Mouse (Mus musculus): ENCODE measurements at regions not wholly inside any gene's neighbourhood (a gene's known extent, or its start where the extent isn't known, plus 50 kb on each side); places are given as distances from the start of the nearest gene placed in this dataset.

- no peaks in the 10 kb centered on the region for H3K79me2 ChIP-seq (ENCODE audit: control insufficient read depth, insufficient read depth)
- TF ChIP-seq MAX (IDR thresholded peaks at IDR 0.05) (no peak), FOSL1 (IDR thresholded peaks at IDR 0.05; ENCODE audit: insufficient read depth, low read length, poor library complexity, severe bottlenecking) (no peak), MYOG (IDR thresholded peaks at IDR 0.05; ENCODE audit: control insufficient read depth, extremely low read depth, insufficient read length) (no peak), MYOD1 (IDR thresholded peaks at IDR 0.05; ENCODE audit: control insufficient read depth, insufficient read length, low read depth) (no peak), USF1 (IDR thresholded peaks at IDR 0.05; ENCODE audit: low read depth) (no peak), CEBPB (IDR thresholded peaks at IDR 0.05; ENCODE audit: low read depth) (no peak), CTCF (IDR thresholded peaks at IDR 0.05; ENCODE audit: control insufficient read depth, insufficient read depth, insufficient read length) (no peak)
- H3ac ChIP-seq (ENCODE audit: control insufficient read depth, insufficient read length, low read depth) = no peak overlapping the region
- no peaks in the 10 kb centered on the region for H3K79me3 ChIP-seq (ENCODE audit: low read depth)
- no peaks in the 10 kb centered on the region for H3K27me3 ChIP-seq (ENCODE audit: control insufficient read depth, insufficient read depth, insufficient read length)
- H3K4me3 ChIP-seq (ENCODE audit: insufficient read depth, poor library complexity, severe bottlenecking) = no peak overlapping the region
- H3K36me3 ChIP-seq (ENCODE audit: control insufficient read depth, insufficient read depth) = no peaks in the 10 kb centered on the region
These were observed 61.8 kb upstream of the Dync1i1 start for GRCm38 (mm10) chr6:5663433-5664175.

DNA sequence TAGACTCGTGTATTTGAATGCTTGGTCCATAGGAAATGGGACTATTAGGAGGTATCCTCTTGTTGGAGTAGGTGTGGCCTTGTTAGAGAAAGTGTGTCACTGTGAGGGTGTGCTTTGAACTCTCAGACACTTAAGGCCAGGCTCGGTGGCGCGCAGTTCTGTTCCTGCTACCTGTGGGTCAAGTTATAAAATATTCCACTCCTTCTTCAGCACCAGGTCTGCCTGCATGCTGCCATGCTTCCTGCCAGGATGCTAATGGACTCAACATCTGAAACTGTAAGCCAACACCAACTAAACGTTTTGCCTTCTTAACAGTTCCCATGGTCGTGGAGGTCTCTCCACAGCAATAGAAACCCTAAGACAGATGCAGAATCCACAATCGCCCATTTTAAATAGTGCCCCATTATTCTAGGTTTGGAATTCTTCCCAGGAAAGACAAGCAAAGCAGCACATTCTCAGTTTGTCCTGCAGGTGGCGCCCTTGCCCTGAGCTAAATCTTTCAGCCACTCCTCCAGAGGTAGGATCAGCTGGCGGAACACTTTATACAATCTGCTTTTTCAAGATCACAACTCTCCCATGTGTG, 80.2 kb upstream of the Dync1i1 start:
- Histone ChIP-seq H3K36me3 (ENCODE audit: control insufficient read depth, insufficient read depth) (no peaks in the 10 kb centered on the region), H3K4me3 (ENCODE audit: insufficient read depth, poor library complexity, severe bottlenecking) (no peak overlapping the region)
- TF ChIP-seq CTCF (IDR thresholded peaks at IDR 0.05; ENCODE audit: control insufficient read depth, insufficient read depth, insufficient read length) (peak; percentile 65), MAX (IDR thresholded peaks at IDR 0.05) (no peak)

DNA sequence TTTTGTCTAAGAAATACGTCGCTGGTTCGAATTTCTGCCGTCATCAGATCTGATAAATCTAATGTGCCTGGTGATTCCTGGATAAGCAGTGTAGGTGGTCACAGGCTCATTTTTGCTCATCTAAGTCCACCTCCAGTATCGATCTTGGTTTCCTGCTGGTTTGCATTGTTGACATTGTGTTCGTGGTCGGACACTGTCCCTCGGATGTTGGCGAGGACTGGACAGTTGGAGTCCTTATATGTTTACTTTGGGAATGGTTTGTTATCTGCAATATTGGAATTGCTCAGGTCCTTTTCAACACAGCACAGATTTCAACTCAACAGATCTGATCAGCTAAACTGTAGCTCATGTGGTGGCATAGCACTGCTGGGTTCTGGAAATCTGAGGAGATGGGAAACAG, 91.2 kb upstream of the Dync1i1 start:
- Histone ChIP-seq H3K27me3 (ENCODE audit: control insufficient read depth, insufficient read depth, insufficient read length) (no peaks in the 10 kb centered on the region), H3K79me2 (ENCODE audit: control insufficient read depth, insufficient read depth) (no peaks in the 10 kb centered on the region), H3K36me3 (ENCODE audit: control insufficient read depth, insufficient read depth) (no peaks in the 10 kb centered on the region), H3K4me3 (ENCODE audit: insufficient read depth, poor library complexity, severe bottlenecking) (no peak overlapping the region), H3K79me3 (ENCODE audit: low read depth) (no peaks in the 10 kb centered on the region), H3ac (ENCODE audit: control insufficient read depth, insufficient read length, low read depth) (no peak overlapping the region)
- TF ChIP-seq MAX (IDR thresholded peaks at IDR 0.05) (no peak), MYOG (IDR thresholded peaks at IDR 0.05; ENCODE audit: control insufficient read depth, extremely low read depth, insufficient read length) (no peak), FOSL1 (IDR thresholded peaks at IDR 0.05; ENCODE audit: insufficient read depth, low read length, poor library complexity, severe bottlenecking) (no peak), MYOD1 (IDR thresholded peaks at IDR 0.05; ENCODE audit: control insufficient read depth, insufficient read length, low read depth) (no peak), CTCF (IDR thresholded peaks at IDR 0.05; ENCODE audit: control insufficient read depth, insufficient read depth, insufficient read length) (no peak), USF1 (IDR thresholded peaks at IDR 0.05; ENCODE audit: low read depth) (no peak), CEBPB (IDR thresholded peaks at IDR 0.05; ENCODE audit: low read depth) (no peak)

More for the DNA sequence above, 80.2 kb upstream of the Dync1i1 start:
- Histone ChIP-seq H3ac (ENCODE audit: control insufficient read depth, insufficient read length, low read depth) (no peak overlapping the region), H3K79me3 (ENCODE audit: low read depth) (no peaks in the 10 kb centered on the region), H3K27me3 (ENCODE audit: control insufficient read depth, insufficient read depth, insufficient read length) (peaks cover 9% of the 10 kb centered on the region), H3K79me2 (ENCODE audit: control insufficient read depth, insufficient read depth) (no peaks in the 10 kb centered on the region)

DNA sequence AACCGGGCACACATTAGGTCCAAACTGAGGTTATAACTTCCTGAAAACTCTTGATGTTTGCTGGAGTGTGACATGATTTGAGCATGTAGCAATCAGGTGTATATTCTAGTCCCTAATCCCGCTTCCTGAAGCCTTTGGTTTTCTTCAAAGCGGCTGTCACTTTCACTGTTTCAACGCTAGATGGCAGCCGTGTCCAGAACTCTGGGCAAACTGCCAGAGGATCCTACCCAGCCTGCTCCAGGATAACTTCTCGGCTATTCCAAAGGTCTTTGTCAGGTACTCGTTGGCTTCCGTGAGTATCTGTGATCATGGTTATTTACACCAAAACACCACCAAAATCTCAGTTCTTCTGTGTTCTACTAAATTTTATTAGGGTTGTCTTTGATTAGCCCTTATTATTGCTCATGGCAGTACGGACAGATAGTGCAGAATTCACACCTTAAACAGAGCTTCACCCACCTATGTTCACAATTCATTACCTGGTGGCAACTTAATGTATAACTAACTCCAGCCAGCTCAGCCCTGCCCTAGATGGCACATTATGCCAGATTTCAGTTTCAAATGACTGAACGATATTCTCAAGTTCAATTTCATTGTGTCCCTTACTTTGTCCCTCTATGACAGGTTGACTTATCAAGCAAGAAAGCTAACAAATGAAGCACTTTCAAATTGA, 92.3 kb upstream of the Dync1i1 start:
- Histone ChIP-seq H3K36me3 (ENCODE audit: control insufficient read depth, insufficient read depth) (no peaks in the 10 kb centered on the region), H3K27me3 (ENCODE audit: control insufficient read depth, insufficient read depth, insufficient read length) (no peaks in the 10 kb centered on the region), H3K79me2 (ENCODE audit: control insufficient read depth, insufficient read depth) (no peaks in the 10 kb centered on the region), H3K79me3 (ENCODE audit: low read depth) (no peaks in the 10 kb centered on the region), H3ac (ENCODE audit: control insufficient read depth, insufficient read length, low read depth) (no peak overlapping the region), H3K4me3 (ENCODE audit: insufficient read depth, poor library complexity, severe bottlenecking) (no peak overlapping the region)
- TF ChIP-seq USF1 (IDR thresholded peaks at IDR 0.05; ENCODE audit: low read depth) = no peak
- peak; percentile 16 for TF ChIP-seq CTCF (IDR thresholded peaks at IDR 0.05; ENCODE audit: control insufficient read depth, insufficient read depth, insufficient read length)

- Histone ChIP-seq H3K36me3 (ENCODE audit: control insufficient read depth, insufficient read depth) (no peaks in the 10 kb centered on the region), H3K79me2 (ENCODE audit: control insufficient read depth, insufficient read depth) (no peaks in the 10 kb centered on the region), H3K27me3 (ENCODE audit: control insufficient read depth, insufficient read depth, insufficient read length) (no peaks in the 10 kb centered on the region), H3K4me3 (ENCODE audit: insufficient read depth, poor library complexity, severe bottlenecking) (no peak overlapping the region), H3K79me3 (ENCODE audit: low read depth) (no peaks in the 10 kb centered on the region), H3ac (ENCODE audit: control insufficient read depth, insufficient read length, low read depth) (no peak overlapping the region)
- TF ChIP-seq MYOG (IDR thresholded peaks at IDR 0.05; ENCODE audit: control insufficient read depth, extremely low read depth, insufficient read length) (no peak), CEBPB (IDR thresholded peaks at IDR 0.05; ENCODE audit: low read depth) (no peak), MYOD1 (IDR thresholded peaks at IDR 0.05; ENCODE audit: control insufficient read depth, insufficient read length, low read depth) (no peak), USF1 (IDR thresholded peaks at IDR 0.05; ENCODE audit: low read depth) (no peak), CTCF (IDR thresholded peaks at IDR 0.05; ENCODE audit: control insufficient read depth, insufficient read depth, insufficient read length) (no peak), MAX (IDR thresholded peaks at IDR 0.05) (no peak), FOSL1 (IDR thresholded peaks at IDR 0.05; ENCODE audit: insufficient read depth, low read length, poor library complexity, severe bottlenecking) (peak; percentile 49)
These were observed 101.4 kb upstream of the Dync1i1 start for GRCm38 (mm10) chr6:5624085-5624484.

All from C2C12 (cell line).